Mouse (Mus musculus): ENCODE measurements around the gene Rab23. TPM values are rescaled to one million over a fixed set of nuclear protein-coding genes. Genes with fewer than 3 reads are reported as not detected.
"Not testable (repeated sequence)": the region's sequence is repeated elsewhere in the genome, so short reads cannot be mapped to it uniquely, and the experiment has no call there.

The Rab23 gene
- polyA plus RNA-seq, 1 experiment from 2014 or later, result 23.3 TPM

- ATAC-seq, result no peak
- CTCF ChIA-PET, result no interaction called here
Measured at GRCm38 (mm10) chr1:33749109-33749508, 29.4 kb downstream of the Rab23 start.

GRCm38 (mm10) chr1:33749709-33750108 is 30.0 kb downstream of the Rab23 start:
- POLR2A ChIA-PET; H3K27me3 ChIP-seq; ATAC-seq; DNase-seq (ENCODE audit: low read depth, low spot score): not testable (repeated sequence)
- CTCF ChIA-PET, result interaction anchor here (1.5 kb wide), 1 partner anchor 78 kb away, joined by 4 read pairs; no protein-coding TSS in a partner anchor
- in situ Hi-C loops (cut with MboI; ENCODE audit: low pct_unique_long_range_greater_than_20kb), result loop anchor here (10.0 to 25.0 kb wide), 2 partner anchors 215 to 1088 kb away; partner anchors contain the start of genes Fam168b and Plekhb2

More at GRCm38 (mm10) chr1:33749109-33749508, 29.4 kb downstream of the Rab23 start:
- POLR2A ChIA-PET, result interaction anchor here (0.7 kb wide), 1 partner anchor 204 kb away, joined by 3 read pairs; no protein-coding TSS in a partner anchor
- in situ Hi-C loops (cut with MboI; ENCODE audit: low pct_unique_long_range_greater_than_20kb), result loop anchor here (10.0 kb wide), 1 partner anchor 216 kb away; no protein-coding TSS in a partner anchor
- no peaks in the 10 kb centered on the region for H3K27me3 ChIP-seq
- TF ChIP-seq CTCF (IDR thresholded peaks at IDR 0.05), result no peak
- no peak for DNase-seq (ENCODE audit: low read depth, low spot score)

GRCm38 (mm10) chr1:33751283-33751682 is 31.6 kb downstream of the Rab23 start:
- no peaks in the 10 kb centered on the region for H3K27me3 ChIP-seq
- in situ Hi-C loops (cut with MboI; ENCODE audit: low pct_unique_long_range_greater_than_20kb), result loop anchor here (25.0 kb wide), 1 partner anchor 1086 kb away; the partner anchor contains the start of genes Fam168b and Plekhb2
- ATAC-seq (no peak), DNase-seq (ENCODE audit: low read depth, low spot score) (no peak)
- TF ChIP-seq CTCF (IDR thresholded peaks at IDR 0.05), result no peak
- POLR2A ChIA-PET, result no interaction called here
- CTCF ChIA-PET, result interaction anchor here (1.5 kb wide), 1 partner anchor 79 kb away, joined by 4 read pairs; no protein-coding TSS in a partner anchor

- ChIA-PET POLR2A (interaction anchor here (1.0 kb wide), 1 partner anchor 9 kb away, joined by 3 read pairs; no protein-coding TSS in a partner anchor), CTCF (interaction anchor here (0.9 to 2.5 kb wide), 4 partner anchors 11 to 217 kb away, joined by 3 to 9 read pairs (median 4); no protein-coding TSS in a partner anchor)
- no peaks in the 10 kb centered on the region for H3K27me3 ChIP-seq
- no peak for TF ChIP-seq CTCF (IDR thresholded peaks at IDR 0.05)
- peak; percentile 2 for ATAC-seq
- no peak for DNase-seq (ENCODE audit: low read depth, low spot score)
- in situ Hi-C loops (cut with MboI; ENCODE audit: low pct_unique_long_range_greater_than_20kb), result loop anchor here (25.0 kb wide), 1 partner anchor 1083 kb away; the partner anchor contains the start of genes Fam168b and Plekhb2
Measured at GRCm38 (mm10) chr1:33754089-33754488, 34.4 kb downstream of the Rab23 start.

- ATAC-seq (no peak), DNase-seq (ENCODE audit: low read depth, low spot score) (no peak)
- ChIA-PET CTCF (interaction anchor here (1.2 to 1.9 kb wide), 2 partner anchors 13 kb away, joined by 4 to 9 read pairs; no protein-coding TSS in a partner anchor), POLR2A (no interaction called here)
- no peaks in the 10 kb centered on the region for H3K27me3 ChIP-seq
- in situ Hi-C loops (cut with MboI; ENCODE audit: low pct_unique_long_range_greater_than_20kb), result loop anchor here (25.0 kb wide), 1 partner anchor 1082 kb away; the partner anchor contains the start of genes Fam168b and Plekhb2
- no peak for TF ChIP-seq CTCF (IDR thresholded peaks at IDR 0.05)
Measured at GRCm38 (mm10) chr1:33754965-33755735, 35.5 kb downstream of the Rab23 start.

GRCm38 (mm10) chr1:33755799-33756198 is 36.1 kb downstream of the Rab23 start:
- TF ChIP-seq CTCF (IDR thresholded peaks at IDR 0.05), result no peak
- ChIA-PET CTCF (interaction anchor here (1.2 to 1.9 kb wide), 2 partner anchors 13 kb away, joined by 4 to 9 read pairs; no protein-coding TSS in a partner anchor), POLR2A (no interaction called here)
- ATAC-seq (peak; percentile 1), DNase-seq (ENCODE audit: low read depth, low spot score) (no peak)
- in situ Hi-C loops (cut with MboI; ENCODE audit: low pct_unique_long_range_greater_than_20kb), result loop anchor here (25.0 kb wide), 1 partner anchor 1082 kb away; the partner anchor contains the start of genes Fam168b and Plekhb2
- no peaks in the 10 kb centered on the region for H3K27me3 ChIP-seq

- no peak for TF ChIP-seq CTCF (IDR thresholded peaks at IDR 0.05)
- DNase-seq (ENCODE audit: low read depth, low spot score) (no peak), ATAC-seq (peak; percentile 74)
- no peaks in the 10 kb centered on the region for H3K27me3 ChIP-seq
- CTCF ChIA-PET, result interaction anchor here (1.9 kb wide), 1 partner anchor 14 kb away, joined by 9 read pairs; no protein-coding TSS in a partner anchor
- in situ Hi-C loops (cut with MboI; ENCODE audit: low pct_unique_long_range_greater_than_20kb), result loop anchor here (25.0 kb wide), 1 partner anchor 1081 kb away; the partner anchor contains the start of genes Fam168b and Plekhb2
- POLR2A ChIA-PET, result interaction anchor here (0.6 kb wide), 1 partner anchor 49 kb away, joined by 4 read pairs; no protein-coding TSS in a partner anchor
Measured at GRCm38 (mm10) chr1:33756258-33757032, 36.8 kb downstream of the Rab23 start.

GRCm38 (mm10) chr1:33757033-33757413 is 37.3 kb downstream of the Rab23 start:
- DNase-seq (ENCODE audit: low read depth, low spot score) (no peak), ATAC-seq (peak; percentile 0)
- POLR2A ChIA-PET, result no interaction called here
- no peaks in the 10 kb centered on the region for H3K27me3 ChIP-seq
- CTCF ChIA-PET, result no interaction called here
- in situ Hi-C loops (cut with MboI; ENCODE audit: low pct_unique_long_range_greater_than_20kb), result loop anchor here (25.0 kb wide), 1 partner anchor 1080 kb away; the partner anchor contains the start of genes Fam168b and Plekhb2
- no peak for TF ChIP-seq CTCF (IDR thresholded peaks at IDR 0.05)

GRCm38 (mm10) chr1:33757491-33758041 is 37.9 kb downstream of the Rab23 start, which contains the start of gene Bag2:
Gene Bag2, minus strand, starts transcription at chr1:33757795.
- peak; percentile 52 for ATAC-seq

More at GRCm38 (mm10) chr1:33757491-33758041, 37.9 kb downstream of the Rab23 start, which contains the start of gene Bag2:
- in situ Hi-C loops (cut with MboI; ENCODE audit: low pct_unique_long_range_greater_than_20kb), result loop anchor here (25.0 kb wide), 1 partner anchor 1080 kb away; the partner anchor contains the start of genes Fam168b and Plekhb2
- DNase-seq (ENCODE audit: low read depth, low spot score), result no peak
- TF ChIP-seq CTCF (IDR thresholded peaks at IDR 0.05), result no peak
- POLR2A ChIA-PET, result no interaction called here
- no peaks in the 10 kb centered on the region for H3K27me3 ChIP-seq
- CTCF ChIA-PET, result interaction anchor here (1.3 to 1.5 kb wide), 2 partner anchors 13 to 15 kb away, joined by 3 to 6 read pairs; no protein-coding TSS in a partner anchor
